Mouse (Mus musculus): ENCODE measurements around the gene Ppan. TPM values are rescaled to one million over a fixed set of nuclear protein-coding genes. Genes with fewer than 3 reads are reported as not detected.
A peak's percentile ranks its signal among the peaks of the same experiment; 100 is the strongest.

Gene Ppan
- total RNA-seq, 2 experiments from 2014 or later, result 18.6 to 23.9 TPM

DNA sequence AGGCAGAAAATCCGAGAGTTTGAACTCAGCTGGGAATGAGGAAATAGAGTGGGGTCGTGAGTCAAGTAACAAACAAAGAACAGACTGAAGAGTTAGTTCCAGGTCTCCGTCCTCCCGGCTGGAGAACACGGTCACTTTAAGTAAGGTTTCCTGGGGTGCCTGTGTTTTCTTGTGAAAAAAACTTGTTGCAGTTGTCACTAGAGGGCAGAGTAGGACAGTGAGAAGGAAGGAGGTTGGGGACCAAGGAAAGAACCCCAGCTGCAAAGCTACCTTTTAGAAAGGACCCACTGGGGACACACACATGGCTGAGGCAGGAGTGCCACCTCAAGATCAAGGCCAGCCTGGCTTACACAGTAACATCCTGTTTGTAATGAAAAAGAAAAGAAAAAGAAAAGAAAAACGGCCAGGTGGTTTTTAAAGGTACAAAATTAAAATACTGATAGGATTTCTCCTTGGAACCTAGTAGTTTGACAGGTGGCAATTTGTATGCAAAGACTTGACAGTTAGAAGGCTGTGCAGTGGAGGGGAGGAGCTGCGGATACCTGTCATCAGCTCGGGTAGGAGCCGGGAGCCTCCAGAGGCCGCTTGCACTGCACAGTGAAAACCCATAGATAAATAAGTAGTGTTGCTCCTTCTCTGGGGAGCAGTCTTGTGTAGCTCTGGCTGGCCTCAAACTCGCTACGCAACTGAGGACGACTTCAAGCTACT lies 13.6 kb downstream of the Ppan start:
- intact Hi-C loops (cut with DNase I), result loop anchor here (5.0 kb wide), 1 partner anchor 96 kb away; no protein-coding TSS in a partner anchor
- no peak for DNase-seq (ENCODE audit: low spot score in 2 of 2)

DNA sequence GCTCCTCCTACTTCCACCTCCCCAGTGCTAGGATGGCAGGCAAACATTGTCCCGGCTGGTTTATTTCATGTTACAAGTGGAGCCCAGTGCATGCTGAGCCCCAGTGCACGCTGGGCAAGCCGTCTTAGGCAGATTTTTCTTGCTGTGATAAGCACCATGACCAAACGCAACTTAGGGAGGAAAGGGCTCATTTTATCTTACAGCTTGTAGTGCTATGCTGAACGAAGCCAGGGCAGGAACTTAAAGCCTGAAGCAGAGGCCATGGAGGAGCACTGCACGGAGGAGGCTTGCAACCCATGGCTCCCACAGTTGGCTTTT lies 14.2 kb downstream of the Ppan start:
- DNase-seq (ENCODE audit: low spot score in 2 of 2), result no peak
- intact Hi-C loops (cut with DNase I), result loop anchor here (5.0 kb wide), 1 partner anchor 95 kb away; no protein-coding TSS in a partner anchor

DNA sequence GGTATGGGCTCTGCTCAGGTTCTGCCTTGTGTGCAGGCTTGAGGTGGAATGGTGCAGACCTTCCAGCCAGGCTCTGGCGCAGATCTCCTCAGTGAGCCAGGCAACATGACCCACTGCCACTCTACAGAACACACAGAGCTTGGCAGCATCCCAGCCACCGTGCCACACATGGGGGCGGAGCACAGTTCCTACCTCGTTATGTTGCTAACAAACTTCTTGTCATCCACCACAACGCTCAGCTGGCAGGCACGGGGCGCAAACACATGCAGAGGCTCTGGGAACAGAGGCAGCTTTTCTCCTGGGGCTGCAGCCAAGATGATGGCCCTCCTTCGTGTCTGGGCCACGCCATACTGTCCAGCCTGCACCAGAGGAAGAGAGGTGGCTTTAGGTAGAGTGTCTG lies 22.0 kb downstream of the Ppan start:
- intact Hi-C loops (cut with DNase I), result no loop called here
- DNase-seq (ENCODE audit: low spot score in 2 of 2), result peak; percentile 34 to 36

DNA sequence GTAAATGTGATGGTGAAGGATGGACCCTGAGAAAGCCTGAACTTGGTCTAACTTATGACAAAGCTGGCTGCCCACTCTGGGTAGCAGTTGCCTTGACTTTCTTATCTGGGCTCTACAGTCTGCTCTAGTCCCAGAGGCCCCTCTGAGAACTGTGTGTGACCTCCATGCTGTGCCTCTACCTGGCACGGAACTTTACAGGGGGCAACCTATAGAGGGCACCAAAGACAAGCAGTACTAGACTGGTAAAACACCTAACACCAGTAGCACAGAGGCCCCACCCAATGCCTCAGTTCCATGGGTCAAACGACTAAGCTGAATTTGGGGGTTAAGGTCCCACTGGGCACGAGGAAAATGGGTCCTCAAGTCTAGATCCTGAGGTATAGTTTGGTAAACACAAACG lies 28.2 kb downstream of the Ppan start:
- intact Hi-C loops (cut with DNase I), result no loop called here
- no peak for DNase-seq (ENCODE audit: low spot score in 2 of 2)

DNA sequence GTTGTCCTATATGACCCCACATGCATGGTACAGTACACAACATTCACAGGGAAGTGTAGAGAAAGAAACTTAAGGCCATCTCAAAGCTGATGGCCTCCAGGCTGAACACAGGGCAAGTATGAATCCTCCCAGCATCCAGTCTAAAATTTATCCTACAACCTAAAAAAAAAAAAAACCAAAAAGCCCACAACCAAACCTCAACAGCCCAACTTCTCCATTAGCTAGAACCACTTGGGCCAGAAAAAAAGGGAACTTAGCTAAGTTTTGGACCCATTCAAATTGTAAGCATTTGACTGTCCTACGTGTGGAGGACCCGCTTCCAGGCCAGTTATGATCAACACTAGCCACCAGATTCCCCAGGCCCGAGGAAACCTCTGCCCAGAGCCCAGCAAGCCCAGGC lies 35.3 kb downstream of the Ppan start:
- intact Hi-C loops (cut with DNase I), result no loop called here

More for the DNA sequence above, 35.3 kb downstream of the Ppan start:
- no peak for DNase-seq (ENCODE audit: low spot score in 2 of 2)

Small RNA genes lying within 50 kb of the gene (microRNA-seq; reads per million reads assigned to microRNA genes)
- gene Mir7081, result 1.0 reads per million

Other genes starting within 250 kb of the Ppan start
- gene Ubl5, start 245.3 kb upstream of the Ppan start, total RNA-seq (2021), result 100 to 1,000 TPM; 289 to 334 TPM
- gene Fbxl12, start 243.4 kb upstream of the Ppan start, total RNA-seq (2021), result 10 to 100 TPM; 15.3 to 27.6 TPM
- gene Pin1, start 236.1 kb upstream of the Ppan start, total RNA-seq (2021), result 10 to 100 TPM; 42.4 to 43.8 TPM
- 100 to 1,000 TPM; 160 to 193 TPM for gene Olfm2, start 141.8 kb upstream of the Ppan start, total RNA-seq (2021)
- 1 to 10 TPM; 1.1 to 2.2 TPM for gene Col5a3, start 73.1 kb upstream of the Ppan start, total RNA-seq (2021)
- not detected for gene Rdh8, start 69.7 kb upstream of the Ppan start, total RNA-seq (2021)
- gene A230050P20Rik, start 19.5 kb upstream of the Ppan start, total RNA-seq (2021), result 10 to 100 TPM; 65.7 to 90.2 TPM
- gene Angptl6, start 8.4 kb upstream of the Ppan start, total RNA-seq (2021), result 10 to 100 TPM; 10.5 to 11.8 TPM
- gene Eif3g, start 10.4 kb downstream of the Ppan start, total RNA-seq (2021), result 100 to 1,000 TPM; 120 to 124 TPM
- gene Dnmt1, start 71.7 kb downstream of the Ppan start, total RNA-seq (2021), result 10 to 100 TPM; 40.1 to 43.0 TPM
- gene S1pr2, start 88.6 kb downstream of the Ppan start, total RNA-seq (2021), result 1 to 10 TPM; 3.0 to 3.6 TPM
- 10 to 100 TPM; 59.6 to 62.5 TPM for gene Mrpl4, start 114.6 kb downstream of the Ppan start, total RNA-seq (2021)
- gene Icam1, start 127.8 kb downstream of the Ppan start, total RNA-seq (2021), result 1 to 10 TPM; 2.4 to 3.2 TPM
- 1 to 10 TPM; 1.2 to 1.3 TPM for gene Icam4, start 141.2 kb downstream of the Ppan start, total RNA-seq (2021)
- gene Icam5, start 143.9 kb downstream of the Ppan start, total RNA-seq (2021), result 100 to 1,000 TPM; 235 to 249 TPM
- not detected for gene Zglp1, start 178.9 kb downstream of the Ppan start, total RNA-seq (2021)
- 1 to 10 TPM; 1.5 to 1.6 TPM for gene Gm49373, start 184.9 kb downstream of the Ppan start, total RNA-seq (2021)
- 10 to 100 TPM; 59.0 to 70.8 TPM for gene Fdx1l, start 185.4 kb downstream of the Ppan start, total RNA-seq (2021)
- gene Gm38431, start 203.8 kb downstream of the Ppan start, total RNA-seq (2021), result 1 to 10 TPM; 2.1 to 3.5 TPM
- 10 to 100 TPM; 26.1 to 29.0 TPM for gene Raver1, start 203.8 kb downstream of the Ppan start, total RNA-seq (2021)
- 10 to 100 TPM in 1 of 2 experiments, 1 to 10 TPM in 1; 9.1 to 15.3 TPM for gene Tyk2, start 243.1 kb downstream of the Ppan start, total RNA-seq (2021)

Data from left cerebral cortex, postnatal 36 days (tissue).